Mouse (Mus musculus) Patski (cell line): ENCODE measurements at regions not wholly inside any gene's neighbourhood (a gene's known extent, or its start where the extent isn't known, plus 50 kb on each side); places are given as distances from the start of the nearest gene placed in this dataset.

Experiments used
- ATAC-seq: fragments of 100-300 bp; one replicate; pipeline ENCODE4 v1.8.0; 2021
- CTCF ChIA-PET: fragments of 350-600 bp; sonication (Branson Sonifier 250); formaldehyde crosslinking; loops from one replicate; lab custom pipeline; 2022; ENCODE audit warnings: inconsistent platforms; lab: Charles Lee
- POLR2A ChIA-PET: fragments of 350-600 bp; sonication (Branson Sonifier 250); formaldehyde crosslinking; loops from one replicate; lab custom pipeline; 2022; ENCODE audit warnings: antibody characterized with exemption, inconsistent platforms; lab: Charles Lee
- DNase-seq: peaks from one replicate; pipeline ENCODE4 v3.0.0-alpha.2; 2011; ENCODE audit warnings: low read depth, low spot score
- H3K27me3 ChIP-seq: fragments of 371-371 bp; one replicate; pipeline ENCODE4 v1.5.1; 2021
- CTCF ChIP-seq: fragments of 100-300 bp; IDR thresholded peaks from one replicate; pipeline ENCODE4 v1.5.1; 2021
- in situ Hi-C: fragments of 300-500 bp; cut with MboI; formaldehyde crosslinking; loops from 3 replicates; pipeline ENCODE4 v1.11.1; 2018; ENCODE audit warnings: low pct_unique_long_range_greater_than_20kb, mixed read lengths

GRCm38 (mm10) chr1:195312426-195312825 is 135.9 kb upstream of the Cr2 start:
- in situ Hi-C loops = no loop called here
- TF ChIP-seq CTCF = no peak
- DNase-seq (no peak), ATAC-seq (no peak)
- ChIA-PET CTCF (no interaction called here), POLR2A (no interaction called here)
- H3K27me3 ChIP-seq = peaks cover 6% of the 10 kb centered on the region

DNA sequence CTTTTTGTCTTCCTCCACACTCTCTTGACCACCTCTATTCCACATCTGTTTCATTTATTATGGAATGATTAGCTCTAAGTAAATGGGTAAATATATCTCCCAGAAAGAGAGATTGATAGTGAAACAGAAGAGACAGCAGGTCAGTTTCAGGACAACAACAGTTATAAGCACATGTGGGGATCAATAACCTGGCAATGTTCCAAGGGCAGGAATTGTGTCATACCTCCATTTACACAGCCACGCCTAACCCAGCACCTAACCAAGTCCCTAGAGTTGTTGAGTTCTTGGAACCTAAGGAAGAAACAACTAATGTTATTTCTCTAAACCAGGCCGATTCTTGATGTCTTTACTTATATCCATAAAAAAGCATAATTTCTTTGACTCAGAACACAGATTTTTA is 108.6 kb upstream of the Cr2 start:
- no peak for TF ChIP-seq CTCF

GRCm38 (mm10) chr1:195241496-195241895 is 65.0 kb upstream of the Cr2 start:
- H3K27me3 ChIP-seq = peaks cover 2% of the 10 kb centered on the region
- DNase-seq = peak; percentile 100
- in situ Hi-C loops = no loop called here
- POLR2A ChIA-PET = no interaction called here
- no peak for TF ChIP-seq CTCF
- ATAC-seq = no peak
- CTCF ChIA-PET = interaction anchor here (1.2 kb wide), 1 partner anchor 19 kb away, joined by 3 read pairs; no protein-coding TSS in a partner anchor

More for the DNA sequence above, 108.6 kb upstream of the Cr2 start:
- H3K27me3 ChIP-seq = peaks cover 12% of the 10 kb centered on the region
- ChIA-PET POLR2A (no interaction called here), CTCF (no interaction called here)
- no peak for ATAC-seq
- no peak for DNase-seq
- in situ Hi-C loops = no loop called here

DNA sequence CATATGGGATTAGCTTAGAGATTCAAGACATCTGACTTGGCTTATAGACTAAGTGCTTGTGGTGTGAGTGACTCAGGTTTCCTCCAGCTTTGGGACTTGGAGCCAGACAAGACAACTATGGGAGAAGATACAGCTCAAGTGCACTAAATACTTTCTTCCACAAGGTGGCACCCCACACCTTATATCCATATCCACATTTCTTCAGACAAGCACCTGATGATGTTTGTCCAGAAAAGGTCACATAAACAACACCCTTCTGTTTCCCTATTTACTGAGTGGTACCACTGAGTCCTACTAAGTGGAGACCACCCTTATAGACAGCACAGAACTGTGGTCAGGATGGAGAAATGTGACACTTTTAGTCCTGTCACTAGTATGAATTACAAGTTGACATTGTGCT is 56.1 kb upstream of the Cr2 start:
- in situ Hi-C loops = no loop called here
- ChIA-PET CTCF (no interaction called here), POLR2A (no interaction called here)
- ATAC-seq (peak; percentile 85), DNase-seq (no peak)
- H3K27me3 ChIP-seq = peaks cover 17% of the 10 kb centered on the region
- TF ChIP-seq CTCF = peak; percentile 53

GRCm38 (mm10) chr1:195227007-195227406 is 50.5 kb upstream of the Cr2 start:
- CTCF ChIA-PET = no interaction called here
- DNase-seq (no peak), ATAC-seq (no peak)
- peaks cover 14% of the 10 kb centered on the region for H3K27me3 ChIP-seq
- no peak for TF ChIP-seq CTCF
- POLR2A ChIA-PET = no interaction called here
- in situ Hi-C loops = no loop called here
